In the genomic region with DNA sequence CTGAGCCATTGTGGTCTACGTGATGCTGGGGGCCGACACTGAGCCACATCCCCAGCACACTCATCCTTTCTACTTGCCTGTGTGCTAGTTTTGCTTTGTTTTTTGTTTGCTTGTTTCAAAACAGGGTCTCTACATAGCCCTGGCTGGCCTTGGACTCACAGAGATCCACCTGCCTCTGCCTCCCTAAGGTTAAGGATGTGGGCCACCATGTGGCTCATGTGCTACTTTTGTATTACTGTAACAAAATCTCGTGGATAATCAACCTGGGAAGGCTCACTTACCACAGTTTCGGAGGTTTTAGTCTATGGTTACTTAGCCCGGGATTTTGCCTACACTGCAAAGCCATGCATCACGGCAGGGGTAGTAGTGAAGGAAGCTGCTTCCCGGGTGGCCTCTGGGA, we compare ENCODE assay signal across 28 mouse cellular contexts.
"Had no signal": no experiment of that assay in that cellular context is flagged by ENCODE, and none has a peak within 500 bp of the region (broad histone marks: within the 10 kb centered on the region; RNA-seq: fewer than 3 reads in every experiment).

No protein-coding gene starts in this region.

- H3K36me3 ChIP-seq: embryonic facial prominence, embryonic 10.5 days; embryonic facial prominence, embryonic 12.5 days; embryonic facial prominence, embryonic 13.5 days; embryonic facial prominence, embryonic 15.5 days; forebrain, embryonic 10.5 days; forebrain, embryonic 12.5 days; forebrain, embryonic 15.5 days had no signal

- DNase-seq: cerebellum, adult 2 months; cerebellum, adult 8-10 months; cerebellum, adult 9-10 months; cerebellum, adult 9-11 months; cerebellum, postnatal 10 days; cerebellum, postnatal 14 days; cerebellum, postnatal 25 days; cerebellum, postnatal 36 days; embryo, embryonic 11 days; forebrain, postnatal 0 days; gastrocnemius, adult 2 months; gastrocnemius, postnatal 10 days; gastrocnemius, postnatal 14 days; gastrocnemius, postnatal 25 days; gastrocnemius, postnatal 36 days; heart, adult 18-20 months; heart, adult 2 months had no signal

- H3K27me3 ChIP-seq: embryonic facial prominence, embryonic 12.5 days; embryonic facial prominence, embryonic 13.5 days; embryonic facial prominence, embryonic 15.5 days; forebrain, embryonic 12.5 days; forebrain, embryonic 13.5 days; forebrain, embryonic 15.5 days had no signal

- H3K27ac ChIP-seq: embryonic facial prominence, embryonic 10.5 days; embryonic facial prominence, embryonic 12.5 days; embryonic facial prominence, embryonic 13.5 days; embryonic facial prominence, embryonic 15.5 days; forebrain, embryonic 10.5 days; forebrain, embryonic 12.5 days; forebrain, embryonic 13.5 days; forebrain, embryonic 15.5 days; gastrocnemius, adult 2 months; heart, adult 2 months had no signal

- H3K9ac ChIP-seq: embryonic facial prominence, embryonic 12.5 days; embryonic facial prominence, embryonic 13.5 days; embryonic facial prominence, embryonic 15.5 days; forebrain, embryonic 12.5 days; forebrain, embryonic 13.5 days; forebrain, embryonic 15.5 days; forebrain, postnatal 0 days had no signal

- H3K4me2 ChIP-seq: embryonic facial prominence, embryonic 12.5 days; embryonic facial prominence, embryonic 13.5 days; embryonic facial prominence, embryonic 15.5 days; forebrain, embryonic 12.5 days; forebrain, embryonic 13.5 days; forebrain, embryonic 15.5 days had no signal

- ATAC-seq: forebrain, embryonic 13.5 days; forebrain, embryonic 14.5 days; forebrain, embryonic 15.5 days; forebrain, embryonic 16.5 days; forebrain, postnatal 0 days had no signal

- H3K4me3 ChIP-seq: embryonic facial prominence, embryonic 10.5 days; embryonic facial prominence, embryonic 12.5 days; embryonic facial prominence, embryonic 13.5 days; embryonic facial prominence, embryonic 15.5 days; erythroblast, embryonic 14.5 days; forebrain, embryonic 10.5 days; forebrain, embryonic 12.5 days; forebrain, embryonic 13.5 days; forebrain, embryonic 15.5 days; gastrocnemius, adult 2 months; heart, adult 2 months had no signal

- H3K4me1 ChIP-seq: embryonic facial prominence, embryonic 15.5 days had no signal

- H3K9me3 ChIP-seq: embryonic facial prominence, embryonic 10.5 days; embryonic facial prominence, embryonic 12.5 days; embryonic facial prominence, embryonic 13.5 days; embryonic facial prominence, embryonic 15.5 days; forebrain, embryonic 10.5 days; forebrain, embryonic 12.5 days; forebrain, embryonic 13.5 days; forebrain, embryonic 15.5 days had no signal
